Mouse (Mus musculus) lung, embryonic 15.5 days (tissue): ENCODE measurements around the gene Slbp. TPM values are rescaled to one million over a fixed set of nuclear protein-coding genes. Genes with fewer than 3 reads are reported as not detected.

Source experiments
- polyA plus RNA-seq: library from polyadenylated mRNA; unstranded; fragments of >200 nt; fragmentation: Nextera tagmentation; extraction: Ambion mirVana; gene quantifications from 2 replicates; pipeline ENCODE4 v1.2.1, GENCODE M21; 2015

Slbp gene
- polyA plus RNA-seq, 1 experiment from 2014 or later = 284 TPM

Other genes starting within 250 kb of the Slbp start
- gene Nkx1-1, start 218.6 kb downstream of the Slbp start, polyA plus RNA-seq = not detected in 2 replicates
- 55.2 and 56.9 TPM in 2 replicates for gene Fam53a, start 22.9 kb downstream of the Slbp start, polyA plus RNA-seq
- gene Gm9903, start 22.6 kb downstream of the Slbp start, polyA plus RNA-seq = 0.33 and 0.37 TPM in 2 replicates
- 217 and 227 TPM in 2 replicates for gene Tacc3, start 5.6 kb upstream of the Slbp start, polyA plus RNA-seq
- gene Tmem129, start 5.8 kb upstream of the Slbp start, polyA plus RNA-seq = 37.3 and 39.7 TPM in 2 replicates
- gene Fgfr3, start 69.1 kb upstream of the Slbp start, polyA plus RNA-seq = 59.1 and 64.7 TPM in 2 replicates
- 46.4 and 47.1 TPM in 2 replicates for gene Letm1, start 130.2 kb upstream of the Slbp start, polyA plus RNA-seq
- 51.0 and 55.5 TPM in 2 replicates for gene Nsd2, start 168.2 kb upstream of the Slbp start, polyA plus RNA-seq